29 mouse cellular contexts compared by ENCODE assay signal in the genomic region with DNA sequence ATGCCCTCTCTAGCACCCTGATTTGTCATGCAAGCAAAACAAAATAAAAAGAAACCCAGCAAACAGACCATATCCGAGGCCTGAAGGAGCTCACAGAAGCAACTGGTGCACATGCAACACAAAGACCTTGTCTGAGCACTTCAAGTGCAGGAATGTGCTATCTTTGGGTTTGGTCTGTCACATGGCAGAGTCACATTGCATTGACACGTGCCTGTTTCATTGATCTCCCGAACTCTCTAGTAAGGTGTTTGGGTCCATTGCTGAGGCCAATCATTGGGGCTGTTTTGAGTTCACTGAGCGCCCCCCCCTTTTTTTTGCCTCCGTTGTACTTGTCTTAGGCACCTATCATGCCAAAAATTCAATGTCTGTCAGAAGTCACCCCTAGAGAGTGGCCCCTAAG.
"Had no signal": no experiment of that assay in that cellular context is flagged by ENCODE, and none has a peak within 500 bp of the region (broad histone marks: within the 10 kb centered on the region; RNA-seq: fewer than 3 reads in every experiment).

No protein-coding gene starts in this region.

- H3K36me3 ChIP-seq: heart, embryonic 13.5 days; heart, embryonic 15.5 days; hindbrain, embryonic 10.5 days; hindbrain, embryonic 12.5 days; kidney, embryonic 15.5 days; limb, embryonic 13.5 days; limb, embryonic 15.5 days; liver, embryonic 13.5 days; liver, embryonic 15.5 days had no signal

- H3K27ac ChIP-seq: gastrocnemius, adult 2 months; heart, adult 2 months; heart, embryonic 13.5 days; heart, embryonic 15.5 days; hindbrain, embryonic 10.5 days; hindbrain, embryonic 12.5 days; hindbrain, embryonic 14.5 days; kidney, embryonic 15.5 days; kidney, postnatal 0 days; limb, embryonic 13.5 days; limb, embryonic 15.5 days; liver, embryonic 13.5 days; liver, embryonic 15.5 days had no signal

- H3K9me3 ChIP-seq: hindbrain, embryonic 12.5 days; kidney, embryonic 15.5 days; limb, embryonic 15.5 days; liver, embryonic 13.5 days; liver, embryonic 15.5 days had no signal

- H3K9ac ChIP-seq: heart, embryonic 13.5 days; heart, embryonic 15.5 days; hindbrain, embryonic 12.5 days; hindbrain, embryonic 14.5 days; kidney, embryonic 15.5 days; limb, embryonic 13.5 days; limb, embryonic 15.5 days; liver, embryonic 13.5 days; liver, embryonic 15.5 days had no signal

- H3K27me3 ChIP-seq: heart, embryonic 13.5 days; heart, embryonic 15.5 days; hindbrain, embryonic 12.5 days; kidney, embryonic 15.5 days; limb, embryonic 13.5 days; limb, embryonic 15.5 days; liver, embryonic 13.5 days; liver, embryonic 15.5 days had no signal

- ATAC-seq: hindbrain, embryonic 16.5 days; intestine, embryonic 16.5 days had no signal

- H3K4me2 ChIP-seq: heart, embryonic 11.5 days; heart, embryonic 13.5 days; heart, embryonic 15.5 days; hindbrain, embryonic 12.5 days; hindbrain, embryonic 14.5 days; kidney, embryonic 15.5 days; limb, embryonic 13.5 days; limb, embryonic 15.5 days; liver, embryonic 11.5 days; liver, embryonic 13.5 days; liver, embryonic 15.5 days had no signal

- DNase-seq: gastrocnemius, adult 2 months; gastrocnemius, postnatal 10 days; gastrocnemius, postnatal 25 days; heart, adult 2 months; heart, postnatal 14 days; heart, postnatal 36 days; kidney, adult 11 months; kidney, adult 2 months; kidney, adult 9 months; kidney, postnatal 14 days; kidney, postnatal 36 days; layer of hippocampus, adult 9-11 months; layer of hippocampus, postnatal 36 days; left cerebral cortex, postnatal 4 days; liver, embryonic 13.5 days had no signal

- H3K4me3 ChIP-seq: gastrocnemius, adult 2 months; heart, adult 2 months; heart, embryonic 13.5 days; heart, embryonic 15.5 days; hindbrain, embryonic 10.5 days; hindbrain, embryonic 12.5 days; kidney, embryonic 15.5 days; limb, embryonic 13.5 days; limb, embryonic 15.5 days; liver, embryonic 13.5 days; liver, embryonic 15.5 days had no signal

- H3K4me1 ChIP-seq: hindbrain, embryonic 10.5 days; hindbrain, embryonic 12.5 days had no signal
